Mouse (Mus musculus) heart, postnatal 4 days (tissue): Measurements from ENCODE around the gene Clasp2. TPM values are rescaled to one million over a fixed set of nuclear protein-coding genes. Genes with fewer than 3 reads are reported as not detected.
A peak's percentile ranks its signal among the peaks of the same experiment; 100 is the strongest.
"Not testable (repeated sequence)": the region's sequence is repeated elsewhere in the genome, so short reads cannot be mapped to it uniquely, and the experiment has no call there.

Experiments
- DNase-seq: peaks from one replicate; pipeline ENCODE4 v3.0.0; 2021
- total RNA-seq, 2 experiments: library from RNA; stranded (reverse); gene quantifications; 2 replicates each; pipeline ENCODE4 v1.2.3; 2021

The Clasp2 gene
- total RNA-seq, 2 experiments from 2014 or later, result 44.5 to 48.5 TPM

GRCm38 (mm10) chr9:113755888-113756719, 14.8 kb downstream of the Clasp2 start:
- no peak for DNase-seq

GRCm38 (mm10) chr9:113758472-113758871, 17.2 kb downstream of the Clasp2 start:
- no peak for DNase-seq

GRCm38 (mm10) chr9:113759684-113760083, 18.4 kb downstream of the Clasp2 start:
- DNase-seq, result no peak

GRCm38 (mm10) chr9:113762389-113762788, 21.1 kb downstream of the Clasp2 start:
- no peak for DNase-seq

GRCm38 (mm10) chr9:113763123-113763522, 21.9 kb downstream of the Clasp2 start:
- DNase-seq, result no peak

GRCm38 (mm10) chr9:113770640-113771039, 29.4 kb downstream of the Clasp2 start:
- no peak for DNase-seq

- DNase-seq, result no peak
These were observed 39.6 kb downstream of the Clasp2 start for GRCm38 (mm10) chr9:113780863-113781262.

GRCm38 (mm10) chr9:113782362-113783005, 41.2 kb downstream of the Clasp2 start:
- DNase-seq, result no peak

- no peak for DNase-seq
These were observed 42.4 kb downstream of the Clasp2 start for GRCm38 (mm10) chr9:113783674-113784073.

- DNase-seq, result not testable (repeated sequence)
These were observed 48.0 kb downstream of the Clasp2 start for GRCm38 (mm10) chr9:113789283-113789682.

GRCm38 (mm10) chr9:113792651-113793512, 51.6 kb downstream of the Clasp2 start:
- peak; percentile 54 for DNase-seq

- no peak for DNase-seq
These were observed 52.2 kb downstream of the Clasp2 start for GRCm38 (mm10) chr9:113793513-113793905.

GRCm38 (mm10) chr9:113793966-113794365, 52.7 kb downstream of the Clasp2 start:
- no peak for DNase-seq

GRCm38 (mm10) chr9:113797206-113797605, 55.9 kb downstream of the Clasp2 start:
- DNase-seq, result no peak

- no peak for DNase-seq
These were observed 59.4 kb downstream of the Clasp2 start for GRCm38 (mm10) chr9:113800671-113801070.

GRCm38 (mm10) chr9:113802734-113803133, 61.5 kb downstream of the Clasp2 start:
- DNase-seq, result no peak

- no peak for DNase-seq
These were observed 62.5 kb downstream of the Clasp2 start for GRCm38 (mm10) chr9:113803751-113804150.

- no peak for DNase-seq
These were observed 64.1 kb downstream of the Clasp2 start for GRCm38 (mm10) chr9:113805359-113805758.

- DNase-seq, result no peak
These were observed 70.1 kb downstream of the Clasp2 start for GRCm38 (mm10) chr9:113811327-113811726.

- no peak for DNase-seq
These were observed 70.8 kb downstream of the Clasp2 start for GRCm38 (mm10) chr9:113811957-113812670.

GRCm38 (mm10) chr9:113812671-113813001, 71.4 kb downstream of the Clasp2 start:
- no peak for DNase-seq

GRCm38 (mm10) chr9:113813086-113813485, 71.8 kb downstream of the Clasp2 start:
- DNase-seq, result no peak
